Mouse (Mus musculus): ENCODE measurements at regions not wholly inside any gene's neighbourhood (a gene's known extent, or its start where the extent isn't known, plus 50 kb on each side); places are given as distances from the start of the nearest gene placed in this dataset.

DNA sequence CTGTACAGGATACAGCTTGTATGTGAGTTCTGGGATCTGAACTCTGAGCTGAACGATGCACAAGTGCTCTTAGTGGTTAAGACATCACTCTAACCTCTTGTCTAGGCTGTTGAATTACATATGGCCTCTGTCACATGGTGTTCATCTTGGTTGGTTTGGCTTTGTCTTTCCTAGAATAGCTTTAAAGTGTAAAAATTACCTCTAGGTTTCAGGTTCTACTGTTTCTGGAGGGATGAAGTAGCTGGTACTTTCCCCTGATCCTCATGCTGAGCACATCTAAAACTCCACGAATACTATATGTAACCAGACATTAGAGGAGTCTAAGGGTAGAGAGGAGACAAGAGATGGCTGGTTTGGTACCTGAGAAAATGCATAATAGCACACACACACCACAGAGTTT is 271.1 kb upstream of the Hs6st1 start:
- TF ChIP-seq CTCF (IDR thresholded peaks at IDR 0.05; ENCODE audit: borderline replicate concordance, insufficient read depth, low read depth, low read length) (no peak), POLR2A (IDR thresholded peaks at IDR 0.05; ENCODE audit: borderline replicate concordance, insufficient read depth, low read length) (no peak)
